Mouse (Mus musculus): ENCODE data around the gene Tctex1d4.

- TF ChIP-seq CTCF (IDR thresholded peaks at IDR 0.05; ENCODE audit: low read depth) (no peak), EP300 (IDR thresholded peaks at IDR 0.05; ENCODE audit: low read depth) (no peak)
These were observed 31.8 kb upstream of the Tctex1d4 start for GRCm38 (mm10) chr4:117094626-117095361.

All from liver, embryonic 14.5 days (tissue).